Mouse (Mus musculus): ENCODE measurements around the gene Col5a1.

DNA sequence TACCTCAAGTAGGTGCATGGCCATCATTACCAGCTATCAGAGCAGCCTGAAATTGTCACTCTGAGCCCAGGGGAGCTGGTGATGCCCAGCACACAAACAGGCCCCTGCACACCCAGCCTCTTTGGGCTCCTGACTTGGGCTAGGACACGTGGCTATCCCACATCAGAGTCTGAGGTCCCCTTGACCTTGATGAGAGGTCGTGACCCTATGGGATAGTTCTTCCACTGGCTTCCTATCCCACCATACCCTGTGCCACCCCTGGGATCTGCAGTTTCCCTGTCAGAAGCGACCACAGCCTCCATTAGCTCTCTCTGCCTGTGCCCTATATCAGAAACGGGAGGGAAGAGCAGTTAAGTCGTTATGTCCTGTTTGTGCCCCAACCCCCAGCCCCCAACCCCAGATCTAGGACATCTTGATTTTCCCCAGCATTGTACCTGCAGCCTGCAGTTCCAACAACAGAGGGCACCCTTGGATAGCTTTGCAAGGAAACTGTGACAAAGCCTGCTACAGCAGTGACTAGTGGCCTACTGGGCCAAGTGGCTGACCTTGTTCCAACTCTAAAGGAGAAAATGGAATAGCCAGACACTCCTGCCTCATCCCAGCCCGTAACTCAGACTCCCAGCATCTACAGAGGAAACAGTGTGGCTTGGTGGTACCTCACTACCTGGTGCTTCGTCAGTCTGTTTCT lies 40.4 kb downstream of the Col5a1 start:
- no peak for TF ChIP-seq POLR2A (IDR thresholded peaks at IDR 0.05; ENCODE audit: control insufficient read depth, extremely low read depth, insufficient read depth, low read length, poor library complexity)
- TF ChIP-seq CTCF (IDR thresholded peaks at IDR 0.05; ENCODE audit: borderline replicate concordance, control insufficient read depth, extremely low read depth, insufficient read depth, low read length, poor library complexity): no peak

All from thymus, adult 2 months (tissue).